Mouse (Mus musculus) lung, postnatal 0 days (tissue): Measurements from ENCODE around the gene Mvb12b.

Experiments used
- CTCF ChIP-seq: IDR thresholded peaks from 2 replicates; pipeline ENCODE4 v1.5.1; 2016; ENCODE audit warnings: antibody characterized with exemption, mild to moderate bottlenecking
- EP300 ChIP-seq: IDR thresholded peaks from 2 replicates; pipeline ENCODE4 v1.6.1; 2016; ENCODE audit warnings: antibody characterized with exemption, mild to moderate bottlenecking, control low read depth

- TF ChIP-seq CTCF (no peak), EP300 (no peak)
Observed at GRCm38 (mm10) chr2:33914998-33915397, 27.3 kb upstream of the Mvb12b start.
